Mouse (Mus musculus) spleen, embryonic (tissue): ENCODE results near the gene Mcu.

ENCODE experiments used
- CTCF ChIA-PET: fragments of 350-600 bp; sonication (Branson Sonifier 250); formaldehyde crosslinking; loops from one replicate; lab custom pipeline; 2022; lab: Charles Lee

Gene Mcu

GRCm38 (mm10) chr10:59614141-59614540, 2.4 kb downstream of the Mcu start:
- CTCF ChIA-PET, result no interaction called here

GRCm38 (mm10) chr10:59613276-59613675, 3.2 kb downstream of the Mcu start:
- CTCF ChIA-PET, result no interaction called here

- CTCF ChIA-PET, result interaction anchor here (0.7 kb wide), 1 partner anchor 401 kb away, joined by 5 read pairs; no protein-coding TSS in a partner anchor
Measured at GRCm38 (mm10) chr10:59604879-59605464, 11.5 kb downstream of the Mcu start.

- CTCF ChIA-PET, result interaction anchor here (0.7 kb wide), 1 partner anchor 402 kb away, joined by 5 read pairs; no protein-coding TSS in a partner anchor
Measured at GRCm38 (mm10) chr10:59603843-59604242, 12.6 kb downstream of the Mcu start.

GRCm38 (mm10) chr10:59602891-59603290, 13.6 kb downstream of the Mcu start:
- CTCF ChIA-PET, result no interaction called here

GRCm38 (mm10) chr10:59602043-59602442, 14.4 kb downstream of the Mcu start:
- CTCF ChIA-PET, result no interaction called here

GRCm38 (mm10) chr10:59600516-59600915, 16.0 kb downstream of the Mcu start:
- CTCF ChIA-PET, result no interaction called here

- CTCF ChIA-PET, result no interaction called here
Measured at GRCm38 (mm10) chr10:59593826-59594570, 22.5 kb downstream of the Mcu start.

- CTCF ChIA-PET, result no interaction called here
Measured at GRCm38 (mm10) chr10:59590606-59591005, 25.9 kb downstream of the Mcu start.

GRCm38 (mm10) chr10:59589856-59590255, 26.6 kb downstream of the Mcu start:
- CTCF ChIA-PET, result no interaction called here

- CTCF ChIA-PET, result no interaction called here
Measured at GRCm38 (mm10) chr10:59589420-59589819, 27.1 kb downstream of the Mcu start.

- CTCF ChIA-PET, result no interaction called here
Measured at GRCm38 (mm10) chr10:59588135-59588534, 28.4 kb downstream of the Mcu start.

GRCm38 (mm10) chr10:59586821-59587220, 29.7 kb downstream of the Mcu start:
- CTCF ChIA-PET, result no interaction called here

- CTCF ChIA-PET, result no interaction called here
Measured at GRCm38 (mm10) chr10:59585621-59586020, 30.9 kb downstream of the Mcu start.

GRCm38 (mm10) chr10:59581826-59582543, 34.5 kb downstream of the Mcu start:
- CTCF ChIA-PET, result no interaction called here

- CTCF ChIA-PET, result no interaction called here
Measured at GRCm38 (mm10) chr10:59580593-59581149, 35.8 kb downstream of the Mcu start.

GRCm38 (mm10) chr10:59579645-59580044, 36.8 kb downstream of the Mcu start:
- CTCF ChIA-PET, result no interaction called here

- CTCF ChIA-PET, result no interaction called here
Measured at GRCm38 (mm10) chr10:59577871-59578801, 38.4 kb downstream of the Mcu start.

GRCm38 (mm10) chr10:59576305-59576704, 40.2 kb downstream of the Mcu start:
- CTCF ChIA-PET, result no interaction called here

- CTCF ChIA-PET, result no interaction called here
Measured at GRCm38 (mm10) chr10:59571964-59572363, 44.5 kb downstream of the Mcu start.

- CTCF ChIA-PET, result no interaction called here
Measured at GRCm38 (mm10) chr10:59571273-59571672, 45.2 kb downstream of the Mcu start.
